Mouse (Mus musculus): Measurements from ENCODE around the gene Acadsb. TPM values are rescaled to one million over a fixed set of nuclear protein-coding genes. Genes with fewer than 3 reads are reported as not detected.

The Acadsb gene
- polyA plus RNA-seq, 1 experiment = 5.1 TPM

DNA sequence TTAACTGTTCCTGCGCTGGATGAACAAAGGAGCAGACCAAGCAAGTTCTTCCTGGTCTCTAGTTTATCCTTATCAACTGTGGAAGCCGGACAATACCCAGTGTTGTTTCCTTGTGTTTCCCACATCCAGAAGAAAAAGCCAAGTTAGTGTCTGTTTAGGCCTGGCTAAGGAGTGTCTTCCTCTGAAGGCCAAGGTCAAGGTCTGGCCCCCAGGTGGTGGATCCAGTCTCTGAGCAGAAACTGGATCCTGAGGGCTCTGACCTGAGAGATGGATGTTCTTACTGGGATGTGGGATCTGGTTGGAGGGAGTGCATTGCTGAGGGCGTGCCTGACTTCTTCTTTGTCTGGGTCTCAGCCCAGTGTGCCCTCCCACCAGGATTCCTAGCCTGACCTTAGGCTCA is 55.3 kb downstream of the Acadsb start:
- H3K36me3 ChIP-seq (ENCODE audit: control insufficient read depth, insufficient read depth, low read length) = no peaks in the 10 kb centered on the region
- no peak overlapping the region for H3K27ac ChIP-seq (ENCODE audit: control insufficient read depth, insufficient read depth, low read depth, low read length)
- H3K27me3 ChIP-seq (ENCODE audit: control insufficient read depth, insufficient read depth, low read length) = no peaks in the 10 kb centered on the region
- no peaks in the 10 kb centered on the region for H3K4me1 ChIP-seq (ENCODE audit: control insufficient read depth, insufficient read depth, low read length)
- no peak overlapping the region for H3K4me3 ChIP-seq (ENCODE audit: control insufficient read depth, low read depth, low read length)
- TF ChIP-seq CTCF (IDR thresholded peaks at IDR 0.05; ENCODE audit: control insufficient read depth, insufficient read depth, insufficient replicate concordance, low read depth, low read length) (no peak), POLR2A (IDR thresholded peaks at IDR 0.05; ENCODE audit: control insufficient read depth, low read depth, low read length) (no peak)

DNA sequence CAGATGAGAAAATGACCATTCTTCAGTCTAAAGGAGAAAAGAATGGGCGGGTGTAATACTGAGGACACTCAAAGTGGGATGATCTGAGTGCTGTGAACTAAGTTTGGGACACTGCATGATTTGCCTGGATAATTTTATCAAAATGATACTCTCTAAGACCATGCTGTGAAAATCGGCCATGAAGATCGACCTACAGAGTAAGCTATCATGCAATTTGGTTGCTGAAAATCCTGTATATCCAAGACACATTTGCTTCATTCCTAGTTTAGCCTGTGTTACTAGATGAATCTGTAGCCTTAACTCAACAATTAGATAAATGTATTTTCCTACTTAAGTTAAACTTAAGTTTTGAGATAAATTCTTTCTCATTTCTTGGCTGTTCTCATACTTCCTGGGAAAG is 56.9 kb downstream of the Acadsb start:
- TF ChIP-seq POLR2A (IDR thresholded peaks at IDR 0.05; ENCODE audit: control insufficient read depth, low read depth, low read length) (no peak), CTCF (IDR thresholded peaks at IDR 0.05; ENCODE audit: control insufficient read depth, insufficient read depth, insufficient replicate concordance, low read depth, low read length) (no peak)
- Histone ChIP-seq H3K27ac (ENCODE audit: control insufficient read depth, insufficient read depth, low read depth, low read length) (no peak overlapping the region), H3K36me3 (ENCODE audit: control insufficient read depth, insufficient read depth, low read length) (no peaks in the 10 kb centered on the region), H3K4me3 (ENCODE audit: control insufficient read depth, low read depth, low read length) (no peak overlapping the region), H3K27me3 (ENCODE audit: control insufficient read depth, insufficient read depth, low read length) (no peaks in the 10 kb centered on the region), H3K4me1 (ENCODE audit: control insufficient read depth, insufficient read depth, low read length) (no peaks in the 10 kb centered on the region)

DNA sequence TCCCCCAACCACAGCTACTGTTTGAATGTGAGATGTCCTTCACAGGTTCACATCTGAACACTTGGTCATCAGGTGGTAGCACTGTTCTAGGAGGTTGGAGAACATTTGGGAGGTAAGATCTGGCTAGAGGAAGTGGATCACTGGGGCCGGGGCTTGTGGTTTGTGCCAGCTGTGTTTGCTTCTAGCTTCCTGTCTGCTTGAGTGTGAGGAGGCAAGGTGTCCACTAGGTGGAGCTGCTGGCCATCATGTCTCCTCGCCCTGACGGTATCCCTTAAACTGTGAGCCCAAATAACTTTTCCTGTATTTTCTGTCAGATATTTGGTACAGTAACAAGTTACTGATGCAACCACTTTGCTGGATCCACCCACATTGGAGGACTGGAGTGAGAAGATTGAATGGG is 59.1 kb downstream of the Acadsb start:
- no peak overlapping the region for H3K4me3 ChIP-seq (ENCODE audit: control insufficient read depth, low read depth, low read length)
- no peaks in the 10 kb centered on the region for H3K27me3 ChIP-seq (ENCODE audit: control insufficient read depth, insufficient read depth, low read length)
- no peak overlapping the region for H3K27ac ChIP-seq (ENCODE audit: control insufficient read depth, insufficient read depth, low read depth, low read length)
- H3K36me3 ChIP-seq (ENCODE audit: control insufficient read depth, insufficient read depth, low read length) = no peaks in the 10 kb centered on the region
- TF ChIP-seq CTCF (IDR thresholded peaks at IDR 0.05; ENCODE audit: control insufficient read depth, insufficient read depth, insufficient replicate concordance, low read depth, low read length) (peak; percentile 71; the same call in 1 of the 2 replicates), POLR2A (IDR thresholded peaks at IDR 0.05; ENCODE audit: control insufficient read depth, low read depth, low read length) (no peak)
- H3K4me1 ChIP-seq (ENCODE audit: control insufficient read depth, insufficient read depth, low read length) = no peaks in the 10 kb centered on the region

DNA sequence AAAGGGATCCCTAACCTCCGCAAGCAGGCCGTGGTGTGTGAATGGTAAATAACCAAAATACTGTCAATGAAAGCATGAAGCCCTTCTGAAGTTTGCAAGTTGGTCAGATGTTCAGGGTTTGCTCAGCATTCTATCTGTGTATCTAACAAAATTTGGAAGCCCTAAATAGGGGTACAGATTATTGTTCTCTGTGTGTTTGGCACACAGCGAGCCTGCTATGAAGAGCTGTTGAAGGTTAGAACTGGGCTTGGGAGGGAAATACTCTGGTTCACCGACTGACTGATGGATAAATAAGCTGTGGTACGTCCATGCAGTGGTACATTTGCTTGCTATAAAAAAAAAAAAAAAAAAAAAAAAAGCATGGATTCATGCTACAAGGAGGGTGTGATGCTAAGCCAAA is 61.1 kb downstream of the Acadsb start:
- no peaks in the 10 kb centered on the region for H3K4me1 ChIP-seq (ENCODE audit: control insufficient read depth, insufficient read depth, low read length)
- TF ChIP-seq CTCF (IDR thresholded peaks at IDR 0.05; ENCODE audit: control insufficient read depth, insufficient read depth, insufficient replicate concordance, low read depth, low read length) = no peak
- no peak for TF ChIP-seq POLR2A (IDR thresholded peaks at IDR 0.05; ENCODE audit: control insufficient read depth, low read depth, low read length)
- H3K27ac ChIP-seq (ENCODE audit: control insufficient read depth, insufficient read depth, low read depth, low read length) = no peak overlapping the region
- H3K36me3 ChIP-seq (ENCODE audit: control insufficient read depth, insufficient read depth, low read length) = no peaks in the 10 kb centered on the region
- H3K4me3 ChIP-seq (ENCODE audit: control insufficient read depth, low read depth, low read length) = no peak overlapping the region
- no peaks in the 10 kb centered on the region for H3K27me3 ChIP-seq (ENCODE audit: control insufficient read depth, insufficient read depth, low read length)

DNA sequence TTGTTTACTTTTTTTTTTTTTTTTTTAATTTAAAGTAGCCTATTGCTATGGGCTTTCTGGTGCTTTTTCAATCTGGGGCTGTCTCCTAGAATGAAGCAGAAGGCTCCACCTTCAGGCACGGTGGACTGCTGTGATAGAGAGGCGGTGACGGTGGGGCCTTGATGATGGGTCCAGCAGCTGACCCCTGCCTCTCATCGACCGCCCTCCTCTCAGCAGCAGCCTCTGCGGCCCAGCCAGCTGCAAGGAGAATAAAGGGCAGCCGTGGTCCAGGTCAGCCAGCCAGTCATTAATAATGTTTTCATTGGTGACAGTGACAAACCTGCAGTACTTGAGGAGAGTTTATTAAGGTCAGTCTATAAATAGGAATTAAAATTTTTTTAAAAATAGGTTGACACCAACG is 66.7 kb downstream of the Acadsb start:
- no peaks in the 10 kb centered on the region for H3K36me3 ChIP-seq (ENCODE audit: control insufficient read depth, insufficient read depth, low read length)
- peaks cover 7% of the 10 kb centered on the region for H3K4me1 ChIP-seq (ENCODE audit: control insufficient read depth, insufficient read depth, low read length)
- no peak overlapping the region for H3K4me3 ChIP-seq (ENCODE audit: control insufficient read depth, low read depth, low read length)
- no peak overlapping the region for H3K27ac ChIP-seq (ENCODE audit: control insufficient read depth, insufficient read depth, low read depth, low read length)
- H3K27me3 ChIP-seq (ENCODE audit: control insufficient read depth, insufficient read depth, low read length) = no peaks in the 10 kb centered on the region
- TF ChIP-seq CTCF (IDR thresholded peaks at IDR 0.05; ENCODE audit: control insufficient read depth, insufficient read depth, insufficient replicate concordance, low read depth, low read length) (no peak), POLR2A (IDR thresholded peaks at IDR 0.05; ENCODE audit: control insufficient read depth, low read depth, low read length) (no peak)

DNA sequence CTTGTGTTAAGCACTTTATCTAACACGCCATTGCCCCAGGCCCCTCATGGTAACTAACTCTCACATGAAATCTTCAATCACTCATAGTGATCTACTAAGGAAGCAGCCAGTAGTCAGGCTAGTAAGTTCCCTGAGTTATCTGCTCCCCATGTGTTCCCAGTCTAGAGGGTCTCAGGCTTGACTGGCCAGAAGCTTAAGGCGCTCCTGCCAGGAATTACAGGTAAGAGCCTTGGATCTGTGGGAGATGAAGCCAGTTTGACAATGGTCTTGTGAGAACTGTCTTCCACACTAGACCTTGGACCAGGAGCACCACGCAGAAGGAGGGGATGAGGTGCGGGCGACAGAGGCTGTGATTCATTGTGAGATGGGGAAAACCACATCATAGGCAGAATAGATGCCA is 68.0 kb downstream of the Acadsb start:
- H3K27ac ChIP-seq (ENCODE audit: control insufficient read depth, insufficient read depth, low read depth, low read length) = peak overlapping the region; percentile 40
- H3K4me3 ChIP-seq (ENCODE audit: control insufficient read depth, low read depth, low read length) = peak overlapping the region; percentile 72
- peaks cover 7% of the 10 kb centered on the region for H3K4me1 ChIP-seq (ENCODE audit: control insufficient read depth, insufficient read depth, low read length)
- no peaks in the 10 kb centered on the region for H3K27me3 ChIP-seq (ENCODE audit: control insufficient read depth, insufficient read depth, low read length)
- no peaks in the 10 kb centered on the region for H3K36me3 ChIP-seq (ENCODE audit: control insufficient read depth, insufficient read depth, low read length)
- TF ChIP-seq CTCF (IDR thresholded peaks at IDR 0.05; ENCODE audit: control insufficient read depth, insufficient read depth, insufficient replicate concordance, low read depth, low read length) (no peak), POLR2A (IDR thresholded peaks at IDR 0.05; ENCODE audit: control insufficient read depth, low read depth, low read length) (no peak)

Other genes with a start within 250 kb of the Acadsb start
- 0.30 and 0.51 TPM in 2 replicates for gene 5430419D17Rik, start 236.2 kb upstream of the Acadsb start, polyA plus RNA-seq (2012; rRNA removed)
- 2.9 and 97.5 TPM in 2 replicates for gene Cuzd1, start 88.3 kb upstream of the Acadsb start, polyA plus RNA-seq (2012; rRNA removed)
- gene Fam24b, start 81.1 kb upstream of the Acadsb start, polyA plus RNA-seq (2012; rRNA removed) = 409 and 461 TPM in 2 replicates
- gene Fam24a, start 76.7 kb upstream of the Acadsb start, polyA plus RNA-seq (2012; rRNA removed) = 176 and 188 TPM in 2 replicates
- 11.4 and 12.5 TPM in 2 replicates for gene 2310057M21Rik, start 47.8 kb upstream of the Acadsb start, polyA plus RNA-seq (2012; rRNA removed)
- 8.5 and 11.0 TPM in 2 replicates for gene Pstk, start 39.5 kb upstream of the Acadsb start, polyA plus RNA-seq (2012; rRNA removed)
- gene Ikzf5, start 80 bp upstream of the Acadsb start, polyA plus RNA-seq (2012; rRNA removed) = 8.0 and 8.9 TPM in 2 replicates
- gene Hmx3, start 132.3 kb downstream of the Acadsb start, polyA plus RNA-seq (2012; rRNA removed) = not detected in 2 replicates
- gene Hmx2, start 138.2 kb downstream of the Acadsb start, polyA plus RNA-seq (2012; rRNA removed) = not detected in 2 replicates
- 46.8 and 47.5 TPM in 2 replicates for gene Bub3, start 149.6 kb downstream of the Acadsb start, polyA plus RNA-seq (2012; rRNA removed)